Mouse (Mus musculus): ENCODE measurements at regions not wholly inside any gene's neighbourhood (a gene's known extent, or its start where the extent isn't known, plus 50 kb on each side); places are given as distances from the start of the nearest gene placed in this dataset.

DNA sequence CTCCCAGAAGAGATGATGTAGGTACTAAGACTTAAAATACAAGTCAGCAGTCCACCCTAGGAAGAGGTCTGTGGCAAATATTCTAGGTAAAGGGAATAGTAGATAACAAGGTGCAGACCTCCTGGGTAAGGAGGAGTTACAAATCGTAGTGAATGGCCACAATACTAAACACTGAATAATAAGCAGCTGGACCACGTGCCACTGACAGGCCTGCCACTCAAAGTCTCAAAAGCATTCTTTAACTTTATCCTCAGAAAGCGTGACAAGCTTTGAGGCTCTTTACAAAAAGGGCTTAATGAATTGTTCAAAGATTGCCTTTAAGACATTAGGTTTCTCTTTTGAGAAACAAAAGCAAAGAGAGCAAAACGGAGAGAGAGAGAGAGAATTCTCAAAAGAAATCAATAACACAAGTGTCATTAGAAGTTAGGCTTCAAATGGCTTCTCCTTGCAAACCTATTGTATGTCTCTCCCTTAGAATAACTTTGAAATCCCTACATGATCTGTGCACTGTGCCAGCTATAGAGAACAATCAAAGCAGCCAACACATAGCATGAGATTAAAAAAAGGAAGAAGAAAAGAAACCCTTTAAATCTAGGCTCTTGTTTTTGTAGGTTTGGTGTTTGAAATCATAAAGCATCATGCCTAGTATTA, 383.6 kb upstream of the Actbl2 start:
- WGBS: 67% methylated on average over 4 of the region's 4 CpGs
- Histone ChIP-seq H3K36me3 (no peaks in the 10 kb centered on the region), H3K4me3 (no peak overlapping the region), H3K4me2 (no peak overlapping the region), H3K9ac (no peak overlapping the region), H3K27me3 (replicated peaks) (no peaks in the 10 kb centered on the region), H3K4me1 (peaks cover 14% of the 10 kb centered on the region), H3K9me3 (no peaks in the 10 kb centered on the region), H3K27ac (replicated peaks) (no peak overlapping the region)
- no peak for ATAC-seq (ENCODE audit: extremely low read depth, insufficient number of reproducible peaks, low FRiP score, low TSS enrichment)

GRCm38 (mm10) chr13:110871776-110872135, 383.1 kb upstream of the Actbl2 start:
- H3K9me3 ChIP-seq: no peaks in the 10 kb centered on the region
- H3K4me1 ChIP-seq: peaks cover 14% of the 10 kb centered on the region
- no peaks in the 10 kb centered on the region for H3K27me3 ChIP-seq (replicated peaks)
- 40% methylated on average over 1 of the region's 1 CpGs for WGBS
- no peaks in the 10 kb centered on the region for H3K36me3 ChIP-seq
- no peak overlapping the region for H3K9ac ChIP-seq
- H3K27ac ChIP-seq (replicated peaks): no peak overlapping the region
- H3K4me3 ChIP-seq: no peak overlapping the region
- no peak for ATAC-seq (ENCODE audit: extremely low read depth, insufficient number of reproducible peaks, low FRiP score, low TSS enrichment)
- H3K4me2 ChIP-seq: no peak overlapping the region

GRCm38 (mm10) chr13:110881573-110881972, 373.2 kb upstream of the Actbl2 start:
- Histone ChIP-seq H3K9ac (no peak overlapping the region), H3K27me3 (replicated peaks) (no peaks in the 10 kb centered on the region), H3K9me3 (no peaks in the 10 kb centered on the region), H3K4me3 (no peak overlapping the region), H3K36me3 (no peaks in the 10 kb centered on the region), H3K4me1 (peaks cover 7% of the 10 kb centered on the region; the same call in 1 of the 2 replicates), H3K27ac (replicated peaks) (no peak overlapping the region), H3K4me2 (no peak overlapping the region)
- no peak for ATAC-seq (ENCODE audit: extremely low read depth, insufficient number of reproducible peaks, low FRiP score, low TSS enrichment)
- WGBS: 83% methylated on average over 3 of the region's 3 CpGs

DNA sequence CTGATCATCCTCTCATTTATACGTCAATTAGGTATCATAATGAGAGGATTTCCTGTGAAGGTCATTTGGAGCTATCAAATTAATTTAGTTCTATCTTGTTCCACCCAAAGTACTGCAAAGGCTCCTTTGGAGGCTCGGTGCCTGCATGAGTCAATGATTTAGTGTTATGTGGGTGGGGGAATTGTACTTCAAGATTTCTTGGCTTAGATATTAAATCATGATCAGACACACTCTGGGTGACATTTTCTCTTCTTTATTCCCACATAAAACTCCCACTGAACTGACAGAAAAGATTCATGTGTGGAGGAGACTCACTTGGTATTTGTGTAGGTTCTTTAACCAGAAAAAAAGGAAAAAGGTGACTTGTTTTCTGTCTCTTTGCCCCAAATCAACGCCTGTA, 372.6 kb upstream of the Actbl2 start:
- no peak overlapping the region for H3K27ac ChIP-seq (replicated peaks)
- no peaks in the 10 kb centered on the region for H3K27me3 ChIP-seq (replicated peaks)
- H3K9ac ChIP-seq: no peak overlapping the region
- no peak overlapping the region for H3K4me2 ChIP-seq
- no peak for ATAC-seq (ENCODE audit: extremely low read depth, insufficient number of reproducible peaks, low FRiP score, low TSS enrichment)
- H3K4me3 ChIP-seq: no peak overlapping the region
- 76% methylated on average over 3 of the region's 3 CpGs for WGBS
- H3K4me1 ChIP-seq: peaks cover 7% of the 10 kb centered on the region; the same call in 1 of the 2 replicates
- H3K9me3 ChIP-seq: no peaks in the 10 kb centered on the region
- H3K36me3 ChIP-seq: no peaks in the 10 kb centered on the region

DNA sequence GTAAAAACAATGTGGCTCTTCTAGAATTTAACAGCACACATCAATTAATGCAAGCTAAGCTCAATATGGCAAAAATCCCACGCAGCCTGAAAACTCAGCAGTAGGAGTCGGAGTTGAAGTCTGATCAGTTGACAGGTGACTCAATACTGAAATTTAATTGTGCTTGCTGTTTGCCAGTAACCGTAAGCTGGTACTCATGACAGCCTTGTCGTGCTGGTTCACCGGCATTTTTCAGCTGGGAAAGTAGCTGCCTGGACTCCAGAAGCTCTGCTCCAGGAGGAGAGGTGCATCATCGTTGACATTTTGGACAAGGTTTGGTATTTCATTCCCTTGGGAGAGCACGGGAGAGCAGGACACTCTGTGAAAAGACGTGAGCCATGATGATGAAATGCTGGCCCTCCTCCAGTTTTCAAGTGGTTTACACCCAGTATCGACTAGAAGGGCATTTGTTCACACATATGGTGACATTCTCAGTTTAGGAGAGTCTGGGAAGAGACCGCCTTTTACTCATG, 372.1 kb upstream of the Actbl2 start:
- Histone ChIP-seq H3K4me3 (no peak overlapping the region), H3K27ac (replicated peaks) (no peak overlapping the region), H3K9me3 (no peaks in the 10 kb centered on the region), H3K27me3 (replicated peaks) (no peaks in the 10 kb centered on the region), H3K9ac (no peak overlapping the region), H3K4me1 (peaks cover 7% of the 10 kb centered on the region; the same call in 1 of the 2 replicates), H3K36me3 (no peaks in the 10 kb centered on the region), H3K4me2 (no peak overlapping the region)
- no peak for ATAC-seq (ENCODE audit: extremely low read depth, insufficient number of reproducible peaks, low FRiP score, low TSS enrichment)
- 54% methylated on average over 10 of the region's 10 CpGs for WGBS

DNA sequence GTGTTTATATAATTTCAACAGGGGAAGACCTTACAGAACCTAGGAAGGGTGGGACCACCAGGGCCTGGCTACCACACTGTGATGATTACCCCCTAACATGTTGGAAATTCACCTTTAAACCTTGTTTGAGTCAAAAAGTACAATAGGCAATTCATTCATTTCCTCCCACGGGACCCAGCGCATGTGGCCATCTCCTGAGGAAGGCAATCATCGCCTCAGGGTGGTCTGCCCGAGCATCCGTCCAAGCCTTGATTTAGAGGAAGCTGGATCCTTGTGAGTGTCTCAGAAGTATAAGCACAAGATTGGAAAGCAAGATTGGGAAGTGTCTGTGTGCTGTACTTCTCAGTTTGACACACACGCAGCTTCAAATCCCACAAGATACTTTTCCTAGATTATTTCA, 360.9 kb upstream of the Actbl2 start:
- no peak for ATAC-seq (ENCODE audit: extremely low read depth, insufficient number of reproducible peaks, low FRiP score, low TSS enrichment)
- 55% methylated on average over 6 of the region's 6 CpGs for WGBS
- peaks cover 11% of the 10 kb centered on the region for H3K4me1 ChIP-seq
- no peaks in the 10 kb centered on the region for H3K27me3 ChIP-seq (replicated peaks)
- H3K4me2 ChIP-seq: no peak overlapping the region
- no peaks in the 10 kb centered on the region for H3K9me3 ChIP-seq
- no peak overlapping the region for H3K27ac ChIP-seq (replicated peaks)
- no peak overlapping the region for H3K9ac ChIP-seq
- H3K4me3 ChIP-seq: no peak overlapping the region
- no peaks in the 10 kb centered on the region for H3K36me3 ChIP-seq

DNA sequence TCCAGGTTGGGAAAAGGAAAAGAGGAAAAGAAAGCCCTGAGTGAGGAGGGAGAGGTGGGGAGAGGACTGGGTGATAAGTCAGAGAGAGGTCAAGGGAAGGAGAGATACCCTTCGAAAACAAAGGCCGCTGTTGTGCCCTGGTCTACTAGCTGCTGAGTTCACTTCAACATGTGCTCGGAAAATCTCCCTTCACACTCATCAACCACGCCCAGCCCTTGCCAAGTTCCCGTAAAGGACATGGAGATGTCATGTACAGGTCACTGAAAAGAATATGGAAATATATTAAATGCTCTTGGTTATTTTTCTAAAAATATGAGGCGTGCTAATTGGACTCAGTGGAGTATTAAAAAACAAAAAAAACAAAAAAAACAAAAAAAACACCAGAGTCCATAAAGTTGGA, 359.5 kb upstream of the Actbl2 start:
- Histone ChIP-seq H3K27me3 (replicated peaks) (no peaks in the 10 kb centered on the region), H3K9ac (no peak overlapping the region), H3K27ac (replicated peaks) (no peak overlapping the region), H3K9me3 (no peaks in the 10 kb centered on the region), H3K4me1 (peaks cover 11% of the 10 kb centered on the region), H3K4me2 (no peak overlapping the region), H3K4me3 (no peak overlapping the region), H3K36me3 (no peaks in the 10 kb centered on the region)
- ATAC-seq (ENCODE audit: extremely low read depth, insufficient number of reproducible peaks, low FRiP score, low TSS enrichment): no peak
- WGBS: 35% methylated on average over 6 of the region's 6 CpGs

GRCm38 (mm10) chr13:110895900-110896299, 358.9 kb upstream of the Actbl2 start:
- Histone ChIP-seq H3K9me3 (no peaks in the 10 kb centered on the region), H3K4me2 (no peak overlapping the region), H3K36me3 (no peaks in the 10 kb centered on the region), H3K4me1 (peaks cover 11% of the 10 kb centered on the region), H3K27ac (replicated peaks) (no peak overlapping the region), H3K9ac (no peak overlapping the region), H3K4me3 (no peak overlapping the region), H3K27me3 (replicated peaks) (no peaks in the 10 kb centered on the region)
- no peak for ATAC-seq (ENCODE audit: extremely low read depth, insufficient number of reproducible peaks, low FRiP score, low TSS enrichment)
- 65% methylated on average over 8 of the region's 8 CpGs for WGBS

DNA sequence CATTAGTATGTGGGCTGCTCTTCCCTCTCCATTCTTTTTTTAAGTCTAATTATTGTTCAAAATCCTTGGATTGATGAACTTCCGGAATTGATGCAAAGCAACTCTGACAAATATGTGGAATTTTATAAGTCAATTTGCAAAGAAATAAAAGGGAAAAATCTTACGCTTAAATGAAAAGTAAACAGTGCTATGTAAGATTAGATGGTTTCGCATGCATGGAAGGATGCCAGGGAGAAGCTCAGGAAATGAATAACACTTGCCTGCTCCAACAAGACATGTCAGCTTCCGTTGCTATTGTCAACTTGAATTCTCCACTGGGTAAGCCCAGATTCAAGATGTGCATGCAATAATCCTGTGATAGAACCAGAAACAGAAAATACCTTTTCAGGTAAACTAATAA, 357.2 kb upstream of the Actbl2 start:
- ATAC-seq (ENCODE audit: extremely low read depth, insufficient number of reproducible peaks, low FRiP score, low TSS enrichment): no peak
- 53% methylated on average over 4 of the region's 4 CpGs for WGBS

GRCm38 (mm10) chr13:110902994-110903644, 351.7 kb upstream of the Actbl2 start:
- peaks cover 3% of the 10 kb centered on the region; the same call in 1 of the 2 replicates for H3K27me3 ChIP-seq (replicated peaks)
- no peaks in the 10 kb centered on the region for H3K9me3 ChIP-seq
- peaks cover 31% of the 10 kb centered on the region for H3K4me1 ChIP-seq
- H3K36me3 ChIP-seq: no peaks in the 10 kb centered on the region
- 30% methylated on average over 7 of the region's 7 CpGs for WGBS
- no peak overlapping the region for H3K9ac ChIP-seq
- ATAC-seq (ENCODE audit: extremely low read depth, insufficient number of reproducible peaks, low FRiP score, low TSS enrichment): peak; percentile 74; the same call in 1 of the 2 replicates
- peak overlapping the region; percentile 60 for H3K27ac ChIP-seq (replicated peaks)
- no peak overlapping the region for H3K4me2 ChIP-seq
- no peak overlapping the region for H3K4me3 ChIP-seq

More for the DNA sequence above, 357.2 kb upstream of the Actbl2 start:
- no peak overlapping the region for H3K4me2 ChIP-seq
- H3K27me3 ChIP-seq (replicated peaks): no peaks in the 10 kb centered on the region
- no peak overlapping the region for H3K4me3 ChIP-seq
- no peaks in the 10 kb centered on the region for H3K36me3 ChIP-seq
- H3K9me3 ChIP-seq: no peaks in the 10 kb centered on the region
- peaks cover 19% of the 10 kb centered on the region for H3K4me1 ChIP-seq
- no peak overlapping the region for H3K27ac ChIP-seq (replicated peaks)
- no peak overlapping the region for H3K9ac ChIP-seq

DNA sequence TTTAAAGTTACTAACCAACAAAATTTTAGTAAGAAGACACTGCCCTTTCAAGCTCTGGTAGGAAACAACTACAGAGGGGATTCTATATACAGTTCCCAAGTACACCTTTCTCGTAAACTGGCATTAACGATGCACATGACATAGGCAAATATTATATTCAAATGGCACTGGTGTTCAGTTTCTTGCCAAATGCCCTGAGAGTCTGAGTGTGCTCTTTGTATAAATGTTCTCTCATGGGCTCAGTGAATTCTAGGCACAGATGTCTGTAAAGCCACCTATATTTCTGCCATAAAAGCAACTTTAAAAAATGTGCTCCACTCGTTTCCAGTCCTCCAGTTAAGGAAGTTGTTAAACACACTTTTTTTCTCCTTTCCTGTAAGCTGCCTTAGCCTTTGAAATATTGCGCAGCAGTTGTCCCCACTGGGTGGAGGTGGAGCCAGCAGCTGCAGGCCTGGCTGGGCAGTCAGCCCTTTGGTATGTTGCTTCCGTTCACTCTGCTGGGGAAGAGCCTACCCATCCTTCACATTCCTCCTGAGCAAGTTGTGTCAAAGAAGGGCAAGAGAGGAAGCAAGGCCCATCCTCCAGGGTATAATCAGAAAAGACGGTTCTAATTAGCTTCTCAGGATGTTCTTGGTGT, 347.4 kb upstream of the Actbl2 start:
- Histone ChIP-seq H3K27me3 (replicated peaks) (peaks cover 3% of the 10 kb centered on the region; the same call in 1 of the 2 replicates), H3K4me3 (no peak overlapping the region), H3K9ac (no peak overlapping the region), H3K4me1 (peaks cover 26% of the 10 kb centered on the region), H3K36me3 (no peaks in the 10 kb centered on the region), H3K4me2 (no peak overlapping the region), H3K9me3 (no peaks in the 10 kb centered on the region), H3K27ac (replicated peaks) (no peak overlapping the region)
- no peak for ATAC-seq (ENCODE audit: extremely low read depth, insufficient number of reproducible peaks, low FRiP score, low TSS enrichment)
- WGBS: 42% methylated on average over 6 of the region's 6 CpGs

All from heart, embryonic 13.5 days (tissue).